Mouse (Mus musculus) kidney, embryonic 14.5 days (tissue): ENCODE results near the gene 4930447C04Rik. TPM values are rescaled to one million over a fixed set of nuclear protein-coding genes. Genes with fewer than 3 reads are reported as not detected.
A peak's percentile ranks its signal among the peaks of the same experiment; 100 is the strongest.

Source experiments
- ATAC-seq: fragments of 200-750 bp; cut with Nextera tagmentation; 2 replicates; pipeline ENCODE4 v1.8.0; 2017; ENCODE audit warnings: moderate number of reproducible peaks, mild to moderate bottlenecking, moderate TSS enrichment, moderate library complexity; ENCODE audit not compliant: low FRiP score, low TSS enrichment
- H3K27ac ChIP-seq: fragments of 300-500 bp; sonication (generic); 2 replicates; pipeline ENCODE4 v1.5.1; 2014; ENCODE audit warnings: low read depth, mild to moderate bottlenecking, low read length, moderate library complexity, mixed read lengths
- H3K27me3 ChIP-seq: fragments of 300-500 bp; sonication (generic); 2 replicates; pipeline ENCODE4 v1.6.1; 2014; ENCODE audit warnings: mild to moderate bottlenecking, low read length; ENCODE audit not compliant: control insufficient read depth, insufficient read depth
- H3K36me3 ChIP-seq: fragments of 300-500 bp; sonication (generic); 2 replicates; pipeline ENCODE4 v1.6.1; 2014; ENCODE audit warnings: low read length, mixed read lengths; ENCODE audit not compliant: control insufficient read depth, insufficient read depth
- H3K4me1 ChIP-seq: fragments of 300-500 bp; sonication (generic); 2 replicates; pipeline ENCODE4 v1.6.1; 2014; ENCODE audit warnings: low read length, mixed read lengths; ENCODE audit not compliant: control insufficient read depth, insufficient read depth
- H3K4me2 ChIP-seq: fragments of 300-500 bp; sonication (generic); replicated peaks from 2 replicates; pipeline ENCODE4 v1.6.1; 2014; ENCODE audit warnings: low read depth, mild to moderate bottlenecking, low read length
- H3K4me3 ChIP-seq: fragments of 300-500 bp; sonication (generic); 2 replicates; pipeline ENCODE4 v1.5.1; 2014; ENCODE audit warnings: mild to moderate bottlenecking, low read length
- H3K9ac ChIP-seq: fragments of 300-500 bp; sonication (generic); 2 replicates; pipeline ENCODE4 v1.6.1; 2014; ENCODE audit warnings: low read depth, mild to moderate bottlenecking, low read length, moderate library complexity
- H3K9me3 ChIP-seq: fragments of 300-500 bp; sonication (generic); 2 replicates; pipeline ENCODE4 v1.6.1; 2016; ENCODE audit warnings: low read length; ENCODE audit not compliant: control insufficient read depth
- whole genome bisulfite sequencing: fragments of 180-500 bp; shearing (Covaris S2); extraction: QIAGEN DNeasy Blood & Tissue Kit; methylation state at CpG from one replicate; pipeline ENCODE4 v1.1.7; 2014; 5-methylcytosine and 5-hydroxymethylcytosine counted together
- polyA plus RNA-seq: library from polyadenylated mRNA; unstranded; fragments of >200 nt; fragmentation: Nextera tagmentation; extraction: Ambion mirVana; gene quantifications from 2 replicates; pipeline ENCODE4 v1.2.1, GENCODE M21; 2014

Gene 4930447C04Rik
- polyA plus RNA-seq, 1 experiment from 2014 or later = 1.5 TPM

DNA sequence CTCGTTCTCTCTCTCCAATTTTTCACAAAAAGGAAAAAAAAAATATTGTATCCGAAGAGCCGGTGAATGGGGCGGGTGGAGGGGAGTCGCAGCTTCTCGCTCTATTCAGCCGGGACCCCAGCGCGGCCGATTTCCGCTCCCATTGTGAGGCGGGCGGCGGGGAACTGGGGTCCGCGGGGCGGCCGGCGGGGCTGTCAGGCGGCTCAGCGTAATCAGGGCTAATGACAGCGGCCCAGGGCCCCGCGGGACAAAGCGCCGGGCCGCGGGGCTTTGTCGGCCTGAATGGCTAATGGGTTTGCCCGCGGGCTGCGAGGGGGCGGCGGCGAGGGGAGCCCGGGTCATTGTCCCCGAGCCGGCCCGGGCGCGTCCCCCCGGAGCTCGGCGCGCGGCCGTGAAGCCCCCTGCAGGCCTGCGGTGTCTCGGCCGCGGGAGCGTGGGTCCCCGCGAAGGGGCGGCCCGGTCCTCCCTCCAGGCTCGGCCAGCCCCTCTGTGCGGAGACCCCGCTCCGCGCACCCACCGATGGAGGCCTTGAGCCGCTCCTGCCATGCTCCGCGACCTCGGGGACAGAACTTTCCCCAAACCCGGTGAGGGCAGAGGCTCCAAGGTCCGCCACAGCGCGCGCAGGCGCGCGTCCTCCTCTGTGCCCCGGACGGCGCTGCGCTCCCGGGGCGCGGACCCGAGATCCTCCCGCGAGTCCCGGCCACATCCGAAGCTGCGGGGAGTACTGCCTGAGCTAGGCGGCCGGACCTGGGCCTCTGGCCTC, 4.9 kb upstream of the 4930447C04Rik start:
- H3K4me2 ChIP-seq = peak overlapping the region; percentile 47
- no peaks in the 10 kb centered on the region for H3K9me3 ChIP-seq
- no peaks in the 10 kb centered on the region for H3K4me1 ChIP-seq
- peak; percentile 43; the same call in 1 of the 2 replicates for ATAC-seq
- H3K27me3 ChIP-seq = peaks cover 98% of the 10 kb centered on the region
- WGBS = under 1% methylated on average over 86 of the region's 89 CpGs
- H3K36me3 ChIP-seq = no peaks in the 10 kb centered on the region
- peak overlapping the region; percentile 38 for H3K4me3 ChIP-seq
- H3K27ac ChIP-seq = no peak overlapping the region
- H3K9ac ChIP-seq = no peak overlapping the region

DNA sequence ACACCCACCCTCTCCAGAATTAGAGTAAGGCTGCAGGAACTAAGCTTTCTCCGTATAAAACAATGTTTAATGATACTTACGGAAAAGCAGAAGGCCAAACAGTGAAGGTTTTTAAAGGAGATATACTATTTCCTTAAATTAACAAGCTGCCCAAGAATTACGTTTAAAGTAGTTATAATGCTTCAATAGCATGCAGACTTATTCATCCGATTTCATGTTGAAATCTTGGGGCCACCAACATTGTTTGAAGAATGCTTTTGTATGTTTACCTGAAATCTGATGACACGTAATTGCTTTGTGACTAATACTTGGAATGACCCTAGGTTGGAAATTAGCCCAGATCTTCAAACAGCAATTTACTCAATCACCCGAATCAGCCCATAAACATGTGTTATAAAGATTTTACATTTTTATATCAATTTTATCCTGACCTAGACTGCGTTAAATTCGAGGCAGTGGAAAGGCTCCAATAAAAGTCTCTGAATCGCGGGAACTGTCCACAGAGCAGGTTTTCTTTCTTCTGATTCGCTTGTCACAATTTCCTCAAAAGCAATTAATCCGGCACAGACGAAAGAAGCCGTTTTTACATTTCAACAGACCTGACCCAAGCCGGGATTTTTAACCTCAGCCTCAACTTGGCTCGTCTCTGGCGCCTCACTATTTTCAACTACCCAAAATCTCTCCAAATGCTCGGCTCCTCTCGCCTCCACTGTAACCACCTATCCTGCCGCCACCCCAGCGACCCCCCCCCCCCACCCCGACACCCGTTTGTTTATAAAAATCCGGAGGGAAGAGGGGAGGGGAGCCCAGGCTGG, 4.0 kb upstream of the 4930447C04Rik start:
- no peaks in the 10 kb centered on the region for H3K9me3 ChIP-seq
- WGBS = 3% methylated on average over 24 of the region's 24 CpGs
- no peak overlapping the region for H3K9ac ChIP-seq
- H3K4me3 ChIP-seq = peak overlapping the region; percentile 38
- peaks cover 2% of the 10 kb centered on the region; the same call in 1 of the 2 replicates for H3K4me1 ChIP-seq
- H3K36me3 ChIP-seq = no peaks in the 10 kb centered on the region
- peaks cover 98% of the 10 kb centered on the region for H3K27me3 ChIP-seq
- no peak overlapping the region for H3K27ac ChIP-seq
- H3K4me2 ChIP-seq = peak overlapping the region; percentile 47
- ATAC-seq = no peak

DNA sequence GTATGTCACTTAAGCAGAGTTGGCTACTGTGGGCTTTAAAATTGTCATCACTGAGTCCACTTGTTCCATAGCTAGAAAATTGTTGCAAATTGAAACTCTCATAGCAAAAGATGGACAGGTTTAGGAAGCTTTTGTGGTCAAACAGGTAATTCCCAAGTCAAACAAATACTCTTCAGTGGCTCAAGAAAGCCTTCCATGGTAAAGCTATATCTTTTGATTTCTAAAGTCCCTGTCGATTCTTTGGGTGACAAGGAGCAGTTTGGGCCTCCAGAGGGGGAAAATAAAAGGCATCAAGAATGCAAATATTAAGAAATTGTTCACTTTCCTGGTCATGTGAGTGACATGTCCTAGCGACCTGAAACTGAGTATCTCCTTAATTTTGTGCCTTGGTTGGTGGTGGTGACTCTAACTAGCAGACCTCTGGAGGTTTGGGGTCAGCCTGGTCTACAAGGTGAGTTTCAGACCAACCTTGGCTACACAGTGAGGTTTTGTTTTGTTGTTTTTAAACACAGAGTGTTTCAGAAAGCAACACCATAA, 3.1 kb upstream of the 4930447C04Rik start:
- Histone ChIP-seq H3K27me3 (peaks cover 99% of the 10 kb centered on the region), H3K9me3 (no peaks in the 10 kb centered on the region), H3K4me2 (no peak overlapping the region), H3K36me3 (no peaks in the 10 kb centered on the region), H3K4me1 (peaks cover 4% of the 10 kb centered on the region; the same call in 1 of the 2 replicates), H3K27ac (no peak overlapping the region), H3K4me3 (no peak overlapping the region), H3K9ac (no peak overlapping the region)
- WGBS = 10% methylated on average over 2 of the region's 2 CpGs
- no peak for ATAC-seq

DNA sequence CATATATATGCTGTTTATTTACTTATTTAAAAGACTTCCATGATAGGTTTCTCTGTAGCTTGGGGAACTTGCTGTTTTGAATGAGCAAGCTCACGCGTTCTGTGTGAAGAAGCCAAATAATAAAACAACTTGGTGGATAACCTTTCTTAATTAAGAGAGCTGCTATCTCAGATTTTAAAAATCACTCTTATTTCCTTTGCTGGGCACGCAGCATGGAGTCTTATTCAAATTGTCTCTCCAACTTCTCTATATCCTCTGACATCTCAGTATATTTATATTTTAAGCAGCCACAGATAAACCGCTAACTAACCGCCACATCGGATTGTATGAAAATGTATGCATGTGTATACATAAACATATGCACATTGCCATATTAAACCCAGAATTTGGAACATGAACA, 1.6 kb upstream of the 4930447C04Rik start:
- no peak overlapping the region for H3K4me2 ChIP-seq
- H3K36me3 ChIP-seq = no peaks in the 10 kb centered on the region
- H3K27me3 ChIP-seq = peaks cover 99% of the 10 kb centered on the region
- H3K4me1 ChIP-seq = peaks cover 4% of the 10 kb centered on the region; the same call in 1 of the 2 replicates
- WGBS = 21% methylated on average over 6 of the region's 6 CpGs
- H3K9me3 ChIP-seq = no peaks in the 10 kb centered on the region
- H3K9ac ChIP-seq = no peak overlapping the region
- H3K27ac ChIP-seq = no peak overlapping the region
- ATAC-seq = no peak
- H3K4me3 ChIP-seq = no peak overlapping the region

DNA sequence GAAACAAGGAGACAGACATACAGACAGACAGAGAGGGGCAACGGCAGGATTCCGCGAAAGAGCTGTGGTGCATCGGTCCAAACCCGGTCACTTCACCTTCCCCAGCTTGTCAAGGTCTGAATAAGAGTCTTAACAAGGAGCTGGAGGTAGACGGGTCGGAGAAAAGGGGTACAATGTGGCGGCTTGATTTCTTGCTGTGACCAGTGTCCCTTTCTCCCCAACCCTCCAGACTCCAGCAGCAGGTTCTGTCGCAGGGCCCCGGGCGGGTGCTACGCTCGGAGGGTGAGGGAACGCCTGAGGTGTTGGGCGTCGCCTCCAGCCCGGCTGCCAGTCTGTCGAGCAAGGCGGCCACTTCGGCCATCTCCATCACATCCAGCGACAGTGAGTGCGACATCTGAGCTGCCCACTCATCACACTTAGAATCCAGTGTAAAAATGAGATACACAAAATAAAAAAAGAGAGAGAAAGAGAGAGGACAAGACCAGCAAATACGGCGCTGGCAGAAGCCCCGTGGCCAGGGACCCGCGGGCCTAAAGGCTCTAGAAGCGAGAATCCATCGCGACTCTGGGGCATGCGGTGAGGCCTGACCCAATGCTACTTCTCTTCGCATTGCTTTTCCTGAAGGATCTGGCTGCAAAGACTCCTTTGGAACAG, 951 bp upstream of the 4930447C04Rik start:
- H3K9me3 ChIP-seq = no peaks in the 10 kb centered on the region
- WGBS = under 1% methylated on average over 32 of the region's 32 CpGs
- no peak for ATAC-seq
- no peaks in the 10 kb centered on the region for H3K36me3 ChIP-seq
- no peak overlapping the region for H3K4me2 ChIP-seq
- H3K27ac ChIP-seq = no peak overlapping the region
- no peak overlapping the region for H3K4me3 ChIP-seq
- H3K4me1 ChIP-seq = peaks cover 4% of the 10 kb centered on the region; the same call in 1 of the 2 replicates
- peaks cover 98% of the 10 kb centered on the region for H3K27me3 ChIP-seq
- H3K9ac ChIP-seq = no peak overlapping the region

DNA sequence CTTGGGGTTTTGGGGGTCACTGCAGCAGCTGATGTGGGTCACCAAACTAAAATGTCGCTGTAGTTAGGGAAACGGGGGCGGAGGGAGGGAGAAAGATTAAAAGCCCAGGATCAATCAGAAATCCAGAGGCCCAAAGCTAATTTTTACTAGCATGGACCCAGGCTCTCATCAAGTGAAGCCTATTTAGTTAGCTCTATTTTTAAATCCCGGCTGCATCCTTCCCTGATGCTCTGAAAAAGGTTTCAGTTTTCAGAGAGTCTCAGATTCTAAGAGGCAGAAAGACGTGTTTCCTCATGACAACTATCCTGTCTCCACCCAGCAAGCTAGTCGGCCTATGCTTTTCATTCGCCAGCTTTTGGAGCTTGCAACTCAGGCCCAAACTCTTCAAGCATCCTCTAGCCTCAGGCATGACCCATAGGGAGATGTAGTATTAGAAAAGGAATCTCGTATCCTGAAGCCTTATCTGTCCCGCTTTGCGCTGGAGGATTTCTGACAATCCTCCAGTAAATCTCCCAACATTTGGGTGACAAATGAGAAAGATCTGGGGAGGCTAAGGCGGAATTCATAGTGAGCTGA, 336 bp upstream of the 4930447C04Rik start:
- no peak overlapping the region for H3K9ac ChIP-seq
- WGBS = 2% methylated on average over 11 of the region's 11 CpGs
- ATAC-seq = no peak

DNA sequence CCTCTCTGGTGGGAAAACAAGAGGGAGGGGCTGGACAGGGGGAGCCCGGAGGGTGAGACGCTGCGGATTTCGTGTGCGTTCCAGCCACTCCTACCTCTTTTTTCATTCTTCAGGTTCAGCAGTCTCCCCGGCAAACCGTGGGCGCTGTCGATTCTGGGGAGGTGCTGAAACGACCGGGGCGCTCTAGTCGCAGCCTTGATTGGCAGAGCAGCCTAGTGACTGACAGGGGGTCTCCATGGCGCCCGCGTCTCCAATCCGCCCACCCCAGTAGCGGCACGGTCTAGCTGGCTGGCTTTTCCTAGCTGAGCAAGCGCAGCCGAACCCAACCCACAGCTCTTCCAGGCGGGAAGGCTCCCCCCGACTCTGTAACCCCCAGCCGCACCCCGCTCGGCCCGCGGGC, 958 bp downstream of the 4930447C04Rik start, which contains the start of gene Six6:
Six6 (plus strand) TSS at position 277 of the 400 bp plus-strand sequence.
- Histone ChIP-seq H3K36me3 (no peaks in the 10 kb centered on the region), H3K4me2 (peak within 1 kb of the TSS; percentile 12; the same call in 1 of the 2 replicates), H3K9me3 (no peaks in the 10 kb centered on the region), H3K4me1 (peaks cover 4% of the 10 kb centered on the region; the same call in 1 of the 2 replicates), H3K4me3 (peak within 1 kb of the TSS; percentile 22), H3K9ac (no peak within 1 kb of the TSS), H3K27ac (no peak within 1 kb of the TSS), H3K27me3 (peaks cover 95% of the 10 kb centered on the region)
- peak; percentile 45; the same call in 1 of the 2 replicates for ATAC-seq
- WGBS = 1% methylated on average over 28 of the region's 28 CpGs

More for the DNA sequence above, 336 bp upstream of the 4930447C04Rik start:
- Histone ChIP-seq H3K4me3 (no peak overlapping the region), H3K4me2 (no peak overlapping the region), H3K9me3 (no peaks in the 10 kb centered on the region), H3K4me1 (peaks cover 4% of the 10 kb centered on the region; the same call in 1 of the 2 replicates), H3K36me3 (no peaks in the 10 kb centered on the region), H3K27ac (no peak overlapping the region), H3K27me3 (peaks cover 97% of the 10 kb centered on the region)
